Mouse (Mus musculus) neural tube, embryonic 11.5 days (tissue): ENCODE measurements around the gene Cd40. TPM values are rescaled to one million over a fixed set of nuclear protein-coding genes. Genes with fewer than 3 reads are reported as not detected.
A peak's percentile ranks its signal among the peaks of the same experiment; 100 is the strongest.

Experiments
- ATAC-seq: fragments of 200-750 bp; cut with Nextera tagmentation; 2 replicates; pipeline ENCODE4 v1.8.0; 2017; ENCODE audit warnings: moderate number of reproducible peaks, mild to moderate bottlenecking, moderate TSS enrichment, moderate library complexity; ENCODE audit not compliant: insufficient read depth, low FRiP score, low TSS enrichment
- DNase-seq: peaks from one replicate; pipeline ENCODE4 v3.0.0-alpha.2; 2015; ENCODE audit warnings: low spot score
- H3K27ac ChIP-seq: fragments of 300-500 bp; sonication (generic); 2 replicates; pipeline ENCODE4 v1.5.1; 2014; ENCODE audit warnings: low read depth, mild to moderate bottlenecking, low read length
- H3K27me3 ChIP-seq: fragments of 300-500 bp; sonication (generic); 2 replicates; pipeline ENCODE4 v1.6.1; 2014; ENCODE audit warnings: mild to moderate bottlenecking, low read length, mixed read lengths; ENCODE audit not compliant: control insufficient read depth, insufficient read depth
- H3K36me3 ChIP-seq: fragments of 300-500 bp; sonication (generic); 2 replicates; pipeline ENCODE4 v1.6.1; 2014; ENCODE audit warnings: mild to moderate bottlenecking, low read length, moderate library complexity, mixed read lengths; ENCODE audit not compliant: control insufficient read depth, insufficient read depth
- H3K4me1 ChIP-seq: fragments of 300-500 bp; sonication (generic); 2 replicates; pipeline ENCODE4 v1.6.1; 2014; ENCODE audit warnings: low read length, mixed read lengths; ENCODE audit not compliant: control insufficient read depth, insufficient read depth
- H3K4me2 ChIP-seq: fragments of 300-500 bp; sonication (generic); 2 replicates; pipeline ENCODE4 v1.6.1; 2014; ENCODE audit warnings: low read depth, mild to moderate bottlenecking, moderate library complexity
- H3K4me3 ChIP-seq: fragments of 300-500 bp; sonication (generic); 2 replicates; pipeline ENCODE4 v1.5.1; 2014; ENCODE audit warnings: low read depth, low read length
- H3K9ac ChIP-seq: fragments of 300-500 bp; sonication (generic); 2 replicates; pipeline ENCODE4 v1.6.1; 2014; ENCODE audit warnings: mild to moderate bottlenecking, low read length
- H3K9me3 ChIP-seq: fragments of 300-500 bp; sonication (generic); 2 replicates; pipeline ENCODE4 v1.6.1; 2016; ENCODE audit warnings: low read length; ENCODE audit not compliant: control insufficient read depth
- WGBS: fragments of 180-500 bp; shearing (Covaris S2); extraction: QIAGEN DNeasy Blood & Tissue Kit; methylation state at CpG from one replicate; pipeline ENCODE4 v1.1.7; 2014; 5-methylcytosine and 5-hydroxymethylcytosine counted together
- polyA plus RNA-seq: library from polyadenylated mRNA; unstranded; fragments of >200 nt; fragmentation: Nextera tagmentation; extraction: Ambion mirVana; gene quantifications from 2 replicates; pipeline ENCODE4 v1.2.1, GENCODE M21; 2014

Cd40 gene
- polyA plus RNA-seq, 1 experiment from 2014 or later, result 8.5 TPM

- Histone ChIP-seq H3K9ac (no peak overlapping the region), H3K4me3 (no peak overlapping the region), H3K9me3 (no peaks in the 10 kb centered on the region), H3K4me1 (0 out of 2 replicates have a peak, but pooled peaks cover 3% of the 10 kb centered on the region), H3K4me2 (no peak overlapping the region), H3K27me3 (peaks cover 9% of the 10 kb centered on the region), H3K36me3 (no peaks in the 10 kb centered on the region), H3K27ac (no peak overlapping the region)
- WGBS, result 78% methylated on average over 2 of the region's 2 CpGs
- DNase-seq (no peak), ATAC-seq (no peak)
Observed at GRCm38 (mm10) chr2:165068806-165069205, 13.4 kb downstream of the Cd40 start.

- no peaks in the 10 kb centered on the region for H3K36me3 ChIP-seq
- peak; percentile 68 for DNase-seq
- H3K27ac ChIP-seq, result no peak overlapping the region
- no peak overlapping the region for H3K9ac ChIP-seq
- 25% methylated on average over 23 of the region's 23 CpGs for WGBS
- 0 out of 2 replicates have a peak, but pooled peaks cover 3% of the 10 kb centered on the region for H3K4me1 ChIP-seq
- H3K4me3 ChIP-seq, result no peak overlapping the region
- peaks cover 19% of the 10 kb centered on the region for H3K27me3 ChIP-seq
- ATAC-seq, result peak; percentile 45
- H3K9me3 ChIP-seq, result no peaks in the 10 kb centered on the region
- H3K4me2 ChIP-seq, result peak overlapping the region; percentile 14; the same call in 1 of the 2 replicates
Observed at GRCm38 (mm10) chr2:165070096-165070816, 14.8 kb downstream of the Cd40 start.

- H3K9me3 ChIP-seq, result no peaks in the 10 kb centered on the region
- H3K36me3 ChIP-seq, result no peaks in the 10 kb centered on the region
- H3K4me1 ChIP-seq, result peaks cover 12% of the 10 kb centered on the region
- no peak for DNase-seq
- no peak for ATAC-seq
- WGBS, result 27% methylated on average over 9 of the region's 9 CpGs
- H3K4me3 ChIP-seq, result no peak overlapping the region
- H3K27ac ChIP-seq, result no peak overlapping the region
- H3K27me3 ChIP-seq, result peaks cover 45% of the 10 kb centered on the region
- no peak overlapping the region; the same call in 1 of the 2 replicates for H3K9ac ChIP-seq
- H3K4me2 ChIP-seq, result no peak overlapping the region
Observed at GRCm38 (mm10) chr2:165073381-165073781, 18.0 kb downstream of the Cd40 start.

GRCm38 (mm10) chr2:165074081-165074884 lies 18.9 kb downstream of the Cd40 start:
- peaks cover 51% of the 10 kb centered on the region for H3K27me3 ChIP-seq
- WGBS, result 51% methylated on average over 11 of the region's 11 CpGs
- H3K27ac ChIP-seq, result no peak overlapping the region
- H3K4me3 ChIP-seq, result no peak overlapping the region
- ATAC-seq, result no peak
- no peak overlapping the region for H3K4me2 ChIP-seq
- peaks cover 16% of the 10 kb centered on the region for H3K4me1 ChIP-seq
- H3K9ac ChIP-seq, result no peak overlapping the region
- H3K9me3 ChIP-seq, result no peaks in the 10 kb centered on the region
- no peaks in the 10 kb centered on the region for H3K36me3 ChIP-seq
- no peak for DNase-seq

- Histone ChIP-seq H3K4me3 (no peak overlapping the region), H3K4me1 (peaks cover 16% of the 10 kb centered on the region), H3K27ac (no peak overlapping the region), H3K9me3 (no peaks in the 10 kb centered on the region), H3K36me3 (no peaks in the 10 kb centered on the region), H3K9ac (no peak overlapping the region), H3K27me3 (peaks cover 54% of the 10 kb centered on the region), H3K4me2 (no peak overlapping the region)
- ATAC-seq, result no peak
- peak; percentile 86 for DNase-seq
- WGBS, result 38% methylated on average over 2 of the region's 2 CpGs
Observed at GRCm38 (mm10) chr2:165074937-165075336, 19.5 kb downstream of the Cd40 start.

- peaks cover 14% of the 10 kb centered on the region for H3K4me1 ChIP-seq
- 3% methylated on average over 9 of the region's 9 CpGs for WGBS
- no peaks in the 10 kb centered on the region for H3K9me3 ChIP-seq
- H3K27me3 ChIP-seq, result peaks cover 63% of the 10 kb centered on the region
- no peak overlapping the region for H3K9ac ChIP-seq
- H3K27ac ChIP-seq, result no peak overlapping the region
- no peak overlapping the region for H3K4me3 ChIP-seq
- ATAC-seq, result peak; percentile 61; the same call in 1 of the 2 replicates
- H3K36me3 ChIP-seq, result no peaks in the 10 kb centered on the region
- H3K4me2 ChIP-seq, result no peak overlapping the region
- DNase-seq, result peak; percentile 63
Observed at GRCm38 (mm10) chr2:165077055-165077454, 21.6 kb downstream of the Cd40 start.

- DNase-seq, result no peak
- 75% methylated on average over 8 of the region's 8 CpGs for WGBS
- no peak overlapping the region for H3K4me2 ChIP-seq
- H3K27me3 ChIP-seq, result peaks cover 62% of the 10 kb centered on the region
- no peaks in the 10 kb centered on the region for H3K36me3 ChIP-seq
- no peak overlapping the region for H3K4me3 ChIP-seq
- no peak overlapping the region for H3K9ac ChIP-seq
- H3K27ac ChIP-seq, result no peak overlapping the region
- no peak for ATAC-seq
- H3K9me3 ChIP-seq, result no peaks in the 10 kb centered on the region
- H3K4me1 ChIP-seq, result peaks cover 14% of the 10 kb centered on the region
Observed at GRCm38 (mm10) chr2:165078045-165078444, 22.6 kb downstream of the Cd40 start.

- no peaks in the 10 kb centered on the region for H3K36me3 ChIP-seq
- 30% methylated on average over 10 of the region's 10 CpGs for WGBS
- no peak for ATAC-seq
Observed at GRCm38 (mm10) chr2:165078605-165079004, 23.2 kb downstream of the Cd40 start.

More at GRCm38 (mm10) chr2:165078605-165079004, 23.2 kb downstream of the Cd40 start:
- H3K9me3 ChIP-seq, result no peaks in the 10 kb centered on the region
- peaks cover 57% of the 10 kb centered on the region for H3K27me3 ChIP-seq
- no peak overlapping the region for H3K4me3 ChIP-seq
- H3K9ac ChIP-seq, result no peak overlapping the region
- H3K4me2 ChIP-seq, result no peak overlapping the region
- no peak overlapping the region for H3K27ac ChIP-seq
- peaks cover 14% of the 10 kb centered on the region for H3K4me1 ChIP-seq
- peak; percentile 55 for DNase-seq
